Mouse (Mus musculus): ENCODE measurements around the gene Ptp4a2. TPM values are rescaled to one million over a fixed set of nuclear protein-coding genes. Genes with fewer than 3 reads are reported as not detected.

The Ptp4a2 gene
- polyA plus RNA-seq, 1 experiment from 2014 or later, result 279 TPM

GRCm38 (mm10) chr4:129811605-129812468, 818 bp downstream of the Ptp4a2 start:
- ATAC-seq (replicated peaks; ENCODE audit: low FRiP score, low TSS enrichment, low read depth), result no peak
- H3K4me3 ChIP-seq (ENCODE audit: low read depth, low read length), result no peak overlapping the region
- 69% methylated on average over 14 of the region's 14 CpGs for WGBS
- peak overlapping the region; percentile 78; the same call in 1 of the 2 replicates for H3K27ac ChIP-seq (ENCODE audit: low read depth)
- H3K36me3 ChIP-seq (ENCODE audit: control insufficient read depth, insufficient read depth, low read length), result no peaks in the 10 kb centered on the region
- peaks cover 8% of the 10 kb centered on the region for H3K4me1 ChIP-seq (replicated peaks; ENCODE audit: control insufficient read depth, insufficient read depth, low read length)
- H3K4me2 ChIP-seq (ENCODE audit: low read length), result peak overlapping the region; percentile 66
- H3K27me3 ChIP-seq (replicated peaks; ENCODE audit: control insufficient read depth, insufficient read depth, low read length), result no peaks in the 10 kb centered on the region
- DNase-seq (ENCODE audit: low spot score), result no peak
- no peak overlapping the region for H3K9ac ChIP-seq (ENCODE audit: low read length)
- H3K9me3 ChIP-seq (ENCODE audit: control insufficient read depth, low read length), result no peaks in the 10 kb centered on the region

- no peak for ATAC-seq (replicated peaks; ENCODE audit: low FRiP score, low TSS enrichment, low read depth)
- no peak overlapping the region for H3K4me2 ChIP-seq (ENCODE audit: low read length)
- peaks cover 21% of the 10 kb centered on the region for H3K4me1 ChIP-seq (replicated peaks; ENCODE audit: control insufficient read depth, insufficient read depth, low read length)
- no peaks in the 10 kb centered on the region for H3K36me3 ChIP-seq (ENCODE audit: control insufficient read depth, insufficient read depth, low read length)
- 70% methylated on average over 6 of the region's 6 CpGs for WGBS
- no peak overlapping the region for H3K4me3 ChIP-seq (ENCODE audit: low read depth, low read length)
- H3K9ac ChIP-seq (ENCODE audit: low read length), result no peak overlapping the region
- H3K9me3 ChIP-seq (ENCODE audit: control insufficient read depth, low read length), result no peaks in the 10 kb centered on the region
- no peak for DNase-seq (ENCODE audit: low spot score)
- no peaks in the 10 kb centered on the region for H3K27me3 ChIP-seq (replicated peaks; ENCODE audit: control insufficient read depth, insufficient read depth, low read length)
- H3K27ac ChIP-seq (ENCODE audit: low read depth), result no peak overlapping the region
These were observed 6.6 kb downstream of the Ptp4a2 start for GRCm38 (mm10) chr4:129817591-129817990.

GRCm38 (mm10) chr4:129818506-129819195, 7.6 kb downstream of the Ptp4a2 start:
- no peak for ATAC-seq (replicated peaks; ENCODE audit: low FRiP score, low TSS enrichment, low read depth)
- no peak for DNase-seq (ENCODE audit: low spot score)
- Histone ChIP-seq H3K36me3 (ENCODE audit: control insufficient read depth, insufficient read depth, low read length) (no peaks in the 10 kb centered on the region), H3K27ac (ENCODE audit: low read depth) (peak overlapping the region; percentile 91; the same call in 1 of the 2 replicates), H3K9ac (ENCODE audit: low read length) (no peak overlapping the region), H3K4me1 (replicated peaks; ENCODE audit: control insufficient read depth, insufficient read depth, low read length) (peaks cover 32% of the 10 kb centered on the region), H3K4me3 (ENCODE audit: low read depth, low read length) (no peak overlapping the region), H3K4me2 (ENCODE audit: low read length) (no peak overlapping the region), H3K27me3 (replicated peaks; ENCODE audit: control insufficient read depth, insufficient read depth, low read length) (no peaks in the 10 kb centered on the region), H3K9me3 (ENCODE audit: control insufficient read depth, low read length) (no peaks in the 10 kb centered on the region)
- 67% methylated on average over 10 of the region's 10 CpGs for WGBS

GRCm38 (mm10) chr4:129819712-129820336, 8.8 kb downstream of the Ptp4a2 start:
- Histone ChIP-seq H3K4me2 (ENCODE audit: low read length) (peak overlapping the region; percentile 53), H3K9me3 (ENCODE audit: control insufficient read depth, low read length) (no peaks in the 10 kb centered on the region), H3K27ac (ENCODE audit: low read depth) (peak overlapping the region; percentile 91), H3K4me3 (ENCODE audit: low read depth, low read length) (peak overlapping the region; percentile 70), H3K27me3 (replicated peaks; ENCODE audit: control insufficient read depth, insufficient read depth, low read length) (no peaks in the 10 kb centered on the region), H3K4me1 (replicated peaks; ENCODE audit: control insufficient read depth, insufficient read depth, low read length) (peaks cover 39% of the 10 kb centered on the region), H3K36me3 (ENCODE audit: control insufficient read depth, insufficient read depth, low read length) (no peaks in the 10 kb centered on the region), H3K9ac (ENCODE audit: low read length) (peak overlapping the region; percentile 94)
- under 1% methylated on average over 64 of the region's 83 CpGs for WGBS
- peak; percentile 98 for ATAC-seq (replicated peaks; ENCODE audit: low FRiP score, low TSS enrichment, low read depth)
- DNase-seq (ENCODE audit: low spot score), result peak; percentile 93

GRCm38 (mm10) chr4:129820417-129821086, 9.5 kb downstream of the Ptp4a2 start:
- Histone ChIP-seq H3K4me3 (ENCODE audit: low read depth, low read length) (peak overlapping the region; percentile 70), H3K27ac (ENCODE audit: low read depth) (peak overlapping the region; percentile 91), H3K36me3 (ENCODE audit: control insufficient read depth, insufficient read depth, low read length) (no peaks in the 10 kb centered on the region), H3K9me3 (ENCODE audit: control insufficient read depth, low read length) (no peaks in the 10 kb centered on the region), H3K9ac (ENCODE audit: low read length) (peak overlapping the region; percentile 94), H3K4me1 (replicated peaks; ENCODE audit: control insufficient read depth, insufficient read depth, low read length) (peaks cover 39% of the 10 kb centered on the region), H3K27me3 (replicated peaks; ENCODE audit: control insufficient read depth, insufficient read depth, low read length) (no peaks in the 10 kb centered on the region), H3K4me2 (ENCODE audit: low read length) (peak overlapping the region; percentile 53)
- WGBS, result under 1% methylated on average over 48 of the region's 79 CpGs
- peak; percentile 75 for ATAC-seq (replicated peaks; ENCODE audit: low FRiP score, low TSS enrichment, low read depth)
- peak; percentile 90 for DNase-seq (ENCODE audit: low spot score)

- Histone ChIP-seq H3K9ac (ENCODE audit: low read length) (peak overlapping the region; percentile 94), H3K4me2 (ENCODE audit: low read length) (peak overlapping the region; percentile 53), H3K9me3 (ENCODE audit: control insufficient read depth, low read length) (no peaks in the 10 kb centered on the region), H3K27ac (ENCODE audit: low read depth) (peak overlapping the region; percentile 91), H3K36me3 (ENCODE audit: control insufficient read depth, insufficient read depth, low read length) (no peaks in the 10 kb centered on the region), H3K4me1 (replicated peaks; ENCODE audit: control insufficient read depth, insufficient read depth, low read length) (peaks cover 39% of the 10 kb centered on the region), H3K27me3 (replicated peaks; ENCODE audit: control insufficient read depth, insufficient read depth, low read length) (no peaks in the 10 kb centered on the region), H3K4me3 (ENCODE audit: low read depth, low read length) (peak overlapping the region; percentile 70)
- under 1% methylated on average over 16 of the region's 16 CpGs for WGBS
- DNase-seq (ENCODE audit: low spot score), result no peak
- ATAC-seq (replicated peaks; ENCODE audit: low FRiP score, low TSS enrichment, low read depth), result no peak
These were observed 10.1 kb downstream of the Ptp4a2 start for GRCm38 (mm10) chr4:129821087-129821616.

GRCm38 (mm10) chr4:129822324-129822723, 11.3 kb downstream of the Ptp4a2 start:
- H3K4me3 ChIP-seq (ENCODE audit: low read depth, low read length), result peak overlapping the region; percentile 70
- WGBS, result 54% methylated on average over 3 of the region's 3 CpGs
- DNase-seq (ENCODE audit: low spot score), result no peak
- no peaks in the 10 kb centered on the region for H3K36me3 ChIP-seq (ENCODE audit: control insufficient read depth, insufficient read depth, low read length)
- 0 out of 2 replicates have a peak overlapping the region, but pooled peaks have one; percentile 94 for H3K9ac ChIP-seq (ENCODE audit: low read length)
- no peaks in the 10 kb centered on the region for H3K9me3 ChIP-seq (ENCODE audit: control insufficient read depth, low read length)
- H3K27ac ChIP-seq (ENCODE audit: low read depth), result no peak overlapping the region
- H3K27me3 ChIP-seq (replicated peaks; ENCODE audit: control insufficient read depth, insufficient read depth, low read length), result no peaks in the 10 kb centered on the region
- peaks cover 39% of the 10 kb centered on the region for H3K4me1 ChIP-seq (replicated peaks; ENCODE audit: control insufficient read depth, insufficient read depth, low read length)
- peak overlapping the region; percentile 53 for H3K4me2 ChIP-seq (ENCODE audit: low read length)
- ATAC-seq (replicated peaks; ENCODE audit: low FRiP score, low TSS enrichment, low read depth), result no peak

All from intestine, embryonic 14.5 days (tissue).